Mouse (Mus musculus) limb, embryonic 12.5 days (tissue): ENCODE data around the gene Vav1. TPM values are rescaled to one million over a fixed set of nuclear protein-coding genes. Genes with fewer than 3 reads are reported as not detected.
A peak's percentile ranks its signal among the peaks of the same experiment; 100 is the strongest.
"Not testable (repeated sequence)": the region's sequence is repeated elsewhere in the genome, so short reads cannot be mapped to it uniquely, and the experiment has no call there.

Source experiments
- ATAC-seq: fragments of 200-750 bp; cut with Nextera tagmentation; 2 replicates; pipeline ENCODE4 v1.8.0; 2017; ENCODE audit warnings: low read depth, moderate TSS enrichment; ENCODE audit not compliant: insufficient number of reproducible peaks, insufficient read depth, low FRiP score, low TSS enrichment
- H3K27ac ChIP-seq: fragments of 300-500 bp; sonication (generic); 2 replicates; pipeline ENCODE4 v1.5.1; 2016; ENCODE audit warnings: mild to moderate bottlenecking, moderate library complexity
- H3K27me3 ChIP-seq: fragments of 300-500 bp; sonication (generic); 2 replicates; pipeline ENCODE4 v1.6.1; 2016; ENCODE audit warnings: mild to moderate bottlenecking, moderate library complexity
- H3K36me3 ChIP-seq: fragments of 300-500 bp; sonication (generic); 2 replicates; pipeline ENCODE4 v1.6.1; 2016; ENCODE audit warnings: mild to moderate bottlenecking, moderate library complexity
- H3K4me1 ChIP-seq: fragments of 300-500 bp; sonication (generic); replicated peaks from 2 replicates; pipeline ENCODE4 v1.6.1; 2016
- H3K4me2 ChIP-seq: fragments of 300-500 bp; sonication (generic); 2 replicates; pipeline ENCODE4 v1.6.1; 2016; ENCODE audit warnings: mild to moderate bottlenecking, moderate library complexity
- H3K4me3 ChIP-seq: fragments of 300-500 bp; sonication (generic); replicated peaks from 2 replicates; pipeline ENCODE4 v1.5.1; 2016; ENCODE audit warnings: mild to moderate bottlenecking
- H3K9ac ChIP-seq: fragments of 300-500 bp; sonication (generic); replicated peaks from 2 replicates; pipeline ENCODE4 v1.6.1; 2016; ENCODE audit warnings: mild to moderate bottlenecking, moderate library complexity
- H3K9me3 ChIP-seq: fragments of 300-500 bp; sonication (generic); 2 replicates; pipeline ENCODE4 v1.6.1; 2016; ENCODE audit warnings: mild to moderate bottlenecking, moderate library complexity
- WGBS: fragments of 180-500 bp; shearing (Covaris S2); methylation state at CpG from one replicate; pipeline ENCODE4 v1.1.7; 2016; 5-methylcytosine and 5-hydroxymethylcytosine counted together
- polyA plus RNA-seq: library from polyadenylated mRNA; unstranded; fragments of >200 nt; fragmentation: Nextera tagmentation; extraction: Ambion mirVana; gene quantifications from 2 replicates; pipeline ENCODE4 v1.2.1, GENCODE M21; 2016

Gene Vav1
- polyA plus RNA-seq, 1 experiment from 2014 or later, result 1.8 TPM

GRCm38 (mm10) chr17:57267556-57268126 is 11.3 kb upstream of the Vav1 start:
- no peak for ATAC-seq
- H3K9me3 ChIP-seq, result no peaks in the 10 kb centered on the region
- 89% methylated on average over 6 of the region's 6 CpGs for WGBS

GRCm38 (mm10) chr17:57271301-57271700 is 7.6 kb upstream of the Vav1 start:
- Histone ChIP-seq H3K27ac (no peak overlapping the region), H3K9ac (no peak overlapping the region), H3K4me1 (peaks cover 8% of the 10 kb centered on the region; the same call in 1 of the 2 replicates), H3K9me3 (no peaks in the 10 kb centered on the region), H3K36me3 (no peaks in the 10 kb centered on the region), H3K4me3 (no peak overlapping the region), H3K4me2 (no peak overlapping the region), H3K27me3 (peaks cover 34% of the 10 kb centered on the region)
- no peak for ATAC-seq
- WGBS, result 72% methylated on average over 9 of the region's 9 CpGs

More at GRCm38 (mm10) chr17:57267556-57268126, 11.3 kb upstream of the Vav1 start:
- Histone ChIP-seq H3K4me1 (0 out of 2 replicates have a peak, but pooled peaks cover 5% of the 10 kb centered on the region), H3K27ac (no peak overlapping the region), H3K9ac (no peak overlapping the region), H3K4me2 (no peak overlapping the region), H3K27me3 (peaks cover 2% of the 10 kb centered on the region; the same call in 1 of the 2 replicates), H3K4me3 (no peak overlapping the region), H3K36me3 (peaks cover 17% of the 10 kb centered on the region)

- 27% methylated on average over 7 of the region's 7 CpGs for WGBS
- no peak overlapping the region for H3K4me3 ChIP-seq
- peaks cover 51% of the 10 kb centered on the region for H3K27me3 ChIP-seq
- peaks cover 10% of the 10 kb centered on the region; the same call in 1 of the 2 replicates for H3K4me1 ChIP-seq
- no peak overlapping the region for H3K4me2 ChIP-seq
- H3K9ac ChIP-seq, result no peak overlapping the region
- H3K36me3 ChIP-seq, result no peaks in the 10 kb centered on the region
- no peak for ATAC-seq
- no peak overlapping the region for H3K27ac ChIP-seq
- no peaks in the 10 kb centered on the region for H3K9me3 ChIP-seq
Observed at GRCm38 (mm10) chr17:57273846-57274245, 5.1 kb upstream of the Vav1 start.

GRCm38 (mm10) chr17:57274686-57275085 is 4.2 kb upstream of the Vav1 start:
- 4% methylated on average over 15 of the region's 15 CpGs for WGBS
- Histone ChIP-seq H3K9ac (0 out of 2 replicates have a peak overlapping the region, but pooled peaks have one; percentile 44), H3K4me3 (peak overlapping the region; percentile 50), H3K27ac (no peak overlapping the region), H3K9me3 (no peaks in the 10 kb centered on the region), H3K27me3 (peaks cover 60% of the 10 kb centered on the region), H3K36me3 (no peaks in the 10 kb centered on the region), H3K4me1 (peaks cover 10% of the 10 kb centered on the region; the same call in 1 of the 2 replicates), H3K4me2 (peak overlapping the region; percentile 66)
- no peak for ATAC-seq

- peak overlapping the region; percentile 50 for H3K4me3 ChIP-seq
- peak overlapping the region; percentile 44; the same call in 1 of the 2 replicates for H3K9ac ChIP-seq
- 1% methylated on average over 43 of the region's 53 CpGs for WGBS
- no peaks in the 10 kb centered on the region for H3K9me3 ChIP-seq
- no peak overlapping the region for H3K27ac ChIP-seq
- ATAC-seq, result peak; percentile 34; the same call in 1 of the 2 replicates
- H3K4me1 ChIP-seq, result peaks cover 10% of the 10 kb centered on the region; the same call in 1 of the 2 replicates
- no peaks in the 10 kb centered on the region for H3K36me3 ChIP-seq
- H3K27me3 ChIP-seq, result peaks cover 66% of the 10 kb centered on the region
- peak overlapping the region; percentile 66 for H3K4me2 ChIP-seq
Observed at GRCm38 (mm10) chr17:57275111-57275996, 3.5 kb upstream of the Vav1 start.

- H3K4me1 ChIP-seq, result peaks cover 10% of the 10 kb centered on the region; the same call in 1 of the 2 replicates
- H3K9ac ChIP-seq, result no peak overlapping the region
- peaks cover 69% of the 10 kb centered on the region for H3K27me3 ChIP-seq
- no peaks in the 10 kb centered on the region for H3K36me3 ChIP-seq
- no peak overlapping the region for H3K27ac ChIP-seq
- peak overlapping the region; percentile 66 for H3K4me2 ChIP-seq
- ATAC-seq, result no peak
- WGBS, result 4% methylated on average over 13 of the region's 13 CpGs
- H3K4me3 ChIP-seq, result peak overlapping the region; percentile 50
- H3K9me3 ChIP-seq, result no peaks in the 10 kb centered on the region
Observed at GRCm38 (mm10) chr17:57275997-57276351, 2.9 kb upstream of the Vav1 start.

GRCm38 (mm10) chr17:57276634-57277121 is 2.2 kb upstream of the Vav1 start:
- Histone ChIP-seq H3K4me2 (peak overlapping the region; percentile 66), H3K4me1 (peaks cover 10% of the 10 kb centered on the region; the same call in 1 of the 2 replicates), H3K27me3 (peaks cover 68% of the 10 kb centered on the region), H3K4me3 (peak overlapping the region; percentile 50), H3K9ac (no peak overlapping the region; the same call in 1 of the 2 replicates), H3K27ac (no peak overlapping the region), H3K36me3 (no peaks in the 10 kb centered on the region), H3K9me3 (no peaks in the 10 kb centered on the region)
- no peak for ATAC-seq
- under 1% methylated on average over 20 of the region's 20 CpGs for WGBS

GRCm38 (mm10) chr17:57277598-57278261 is 1.2 kb upstream of the Vav1 start:
- ATAC-seq, result not testable (repeated sequence)
- 89% methylated on average over 5 of the region's 5 CpGs for WGBS

GRCm38 (mm10) chr17:57278537-57278936 is 363 bp upstream of the Vav1 start:
- H3K9me3 ChIP-seq, result no peaks in the 10 kb centered on the region
- H3K4me3 ChIP-seq, result no peak overlapping the region
- H3K27me3 ChIP-seq, result peaks cover 62% of the 10 kb centered on the region
- no peak for ATAC-seq
- H3K4me2 ChIP-seq, result no peak overlapping the region
- WGBS, result 80% methylated on average over 2 of the region's 2 CpGs
- no peaks in the 10 kb centered on the region for H3K36me3 ChIP-seq
- H3K9ac ChIP-seq, result no peak overlapping the region
- H3K4me1 ChIP-seq, result peaks cover 10% of the 10 kb centered on the region; the same call in 1 of the 2 replicates
- H3K27ac ChIP-seq, result no peak overlapping the region

More at GRCm38 (mm10) chr17:57277598-57278261, 1.2 kb upstream of the Vav1 start:
- H3K36me3 ChIP-seq, H3K9me3 ChIP-seq, H3K9ac ChIP-seq, H3K4me3 ChIP-seq, H3K4me2 ChIP-seq, H3K27ac ChIP-seq: not testable (repeated sequence)
- Histone ChIP-seq H3K27me3 (peaks cover 66% of the 10 kb centered on the region), H3K4me1 (peaks cover 10% of the 10 kb centered on the region; the same call in 1 of the 2 replicates)

GRCm38 (mm10) chr17:57279591-57280224 is 808 bp downstream of the Vav1 start:
- H3K4me1 ChIP-seq, result peaks cover 10% of the 10 kb centered on the region; the same call in 1 of the 2 replicates
- 58% methylated on average over 9 of the region's 9 CpGs for WGBS

More at GRCm38 (mm10) chr17:57279591-57280224, 808 bp downstream of the Vav1 start:
- no peaks in the 10 kb centered on the region for H3K9me3 ChIP-seq
- H3K27ac ChIP-seq, result no peak overlapping the region
- H3K36me3 ChIP-seq, result no peaks in the 10 kb centered on the region
- H3K4me3 ChIP-seq, result no peak overlapping the region
- peaks cover 51% of the 10 kb centered on the region for H3K27me3 ChIP-seq
- no peak overlapping the region for H3K9ac ChIP-seq
- H3K4me2 ChIP-seq, result no peak overlapping the region
- no peak for ATAC-seq
